Mouse (Mus musculus) liver, embryonic 13.5 days (tissue): Measurements from ENCODE around the gene Gtf2a1. TPM values are rescaled to one million over a fixed set of nuclear protein-coding genes. Genes with fewer than 3 reads are reported as not detected.
"Not testable (repeated sequence)": the region's sequence is repeated elsewhere in the genome, so short reads cannot be mapped to it uniquely, and the experiment has no call there.

ENCODE experiments used
- ATAC-seq: fragments of 200-750 bp; cut with Nextera tagmentation; 2 replicates; pipeline ENCODE4 v1.8.0; 2017; ENCODE audit warnings: low read depth, mild to moderate bottlenecking, moderate number of reproducible peaks, moderate library complexity
- DNase-seq: peaks from one replicate; pipeline ENCODE4 v3.0.0; 2022
- H3K27ac ChIP-seq: fragments of 300-500 bp; sonication (generic); 2 replicates; pipeline ENCODE4 v1.5.1; 2015; ENCODE audit warnings: moderate library complexity, mild to moderate bottlenecking, inconsistent platforms
- H3K27me3 ChIP-seq: fragments of 300-500 bp; sonication (generic); 2 replicates; pipeline ENCODE4 v1.6.1; 2015; ENCODE audit warnings: mild to moderate bottlenecking, inconsistent platforms
- H3K36me3 ChIP-seq: fragments of 300-500 bp; sonication (generic); 2 replicates; pipeline ENCODE4 v1.6.1; 2015; ENCODE audit warnings: mild to moderate bottlenecking, inconsistent platforms
- H3K4me1 ChIP-seq: fragments of 300-500 bp; sonication (generic); replicated peaks from 2 replicates; pipeline ENCODE4 v1.6.1; 2015; ENCODE audit warnings: inconsistent platforms
- H3K4me2 ChIP-seq: fragments of 300-500 bp; sonication (generic); 2 replicates; pipeline ENCODE4 v1.6.1; 2015; ENCODE audit warnings: inconsistent platforms, mild to moderate bottlenecking, moderate library complexity
- H3K4me3 ChIP-seq: fragments of 300-500 bp; sonication (generic); replicated peaks from 2 replicates; pipeline ENCODE4 v1.5.1; 2015; ENCODE audit warnings: mild to moderate bottlenecking, inconsistent platforms
- H3K9ac ChIP-seq: fragments of 300-500 bp; sonication (generic); 2 replicates; pipeline ENCODE4 v1.6.1; 2015; ENCODE audit warnings: mild to moderate bottlenecking, inconsistent platforms
- H3K9me3 ChIP-seq: fragments of 300-500 bp; sonication (generic); replicated peaks from 2 replicates; pipeline ENCODE4 v1.6.1; 2016; ENCODE audit warnings: inconsistent platforms
- WGBS: fragments of 180-500 bp; shearing (Covaris S2); methylation state at CpG from one replicate; pipeline ENCODE4 v1.1.7; 2015; ENCODE audit not compliant: insufficient replicate concordance; 5-methylcytosine and 5-hydroxymethylcytosine counted together
- polyA plus RNA-seq: library from polyadenylated mRNA; unstranded; fragments of >200 nt; fragmentation: Nextera tagmentation; extraction: Ambion mirVana; gene quantifications from 2 replicates; pipeline ENCODE4 v1.2.1, GENCODE M21; 2015

Gtf2a1 gene
- polyA plus RNA-seq, 1 experiment from 2014 or later, result 21.7 TPM

- Histone ChIP-seq H3K27me3 (no peaks in the 10 kb centered on the region), H3K9me3 (no peaks in the 10 kb centered on the region), H3K9ac (peak overlapping the region; percentile 80), H3K36me3 (peaks cover 4% of the 10 kb centered on the region), H3K4me2 (peak overlapping the region; percentile 82), H3K4me3 (peak overlapping the region; percentile 95), H3K27ac (peak overlapping the region; percentile 92), H3K4me1 (peaks cover 26% of the 10 kb centered on the region)
- DNase-seq (peak; percentile 34), ATAC-seq (no peak)
- 20% methylated on average over 6 of the region's 6 CpGs for WGBS
Observed at GRCm38 (mm10) chr12:91590716-91591115, 429 bp upstream of the Gtf2a1 start.

- Histone ChIP-seq H3K36me3 (peaks cover 16% of the 10 kb centered on the region), H3K9ac (peak overlapping the region; percentile 100), H3K9me3 (no peaks in the 10 kb centered on the region), H3K27me3 (no peaks in the 10 kb centered on the region), H3K4me1 (peaks cover 26% of the 10 kb centered on the region), H3K4me3 (peak overlapping the region; percentile 95), H3K4me2 (peak overlapping the region; percentile 72), H3K27ac (peak overlapping the region; percentile 100)
- 0% methylated on average over 11 of the region's 11 CpGs for WGBS
- ATAC-seq (no peak), DNase-seq (no peak)
Observed at GRCm38 (mm10) chr12:91589542-91589846, 793 bp downstream of the Gtf2a1 start.

GRCm38 (mm10) chr12:91588670-91589541, 1.4 kb downstream of the Gtf2a1 start:
- Histone ChIP-seq H3K36me3 (peaks cover 22% of the 10 kb centered on the region), H3K9me3 (no peaks in the 10 kb centered on the region), H3K27me3 (no peaks in the 10 kb centered on the region), H3K9ac (peak overlapping the region; percentile 100), H3K4me1 (peaks cover 26% of the 10 kb centered on the region), H3K4me2 (peak overlapping the region; percentile 72), H3K4me3 (peak overlapping the region; percentile 95), H3K27ac (peak overlapping the region; percentile 100)
- ATAC-seq (peak; percentile 49), DNase-seq (peak; percentile 39)
- 0% methylated on average over 65 of the region's 83 CpGs for WGBS

- Histone ChIP-seq H3K4me1 (peaks cover 29% of the 10 kb centered on the region), H3K9me3 (no peaks in the 10 kb centered on the region), H3K4me3 (peak overlapping the region; percentile 95), H3K27me3 (no peaks in the 10 kb centered on the region), H3K27ac (peak overlapping the region; percentile 100), H3K9ac (peak overlapping the region; percentile 100), H3K36me3 (peaks cover 26% of the 10 kb centered on the region), H3K4me2 (peak overlapping the region; percentile 72)
- under 1% methylated on average over 32 of the region's 32 CpGs for WGBS
- peak; percentile 77 for DNase-seq
- peak; percentile 71 for ATAC-seq
Observed at GRCm38 (mm10) chr12:91588176-91588669, 2.1 kb downstream of the Gtf2a1 start.

- ATAC-seq, result no peak
- H3K27ac ChIP-seq, result peak overlapping the region; percentile 100; the same call in 1 of the 2 replicates
- peak overlapping the region; percentile 100 for H3K9ac ChIP-seq
- H3K4me3 ChIP-seq, result peak overlapping the region; percentile 95
- peak overlapping the region; percentile 72 for H3K4me2 ChIP-seq
- H3K4me1 ChIP-seq, result peaks cover 35% of the 10 kb centered on the region
- 11% methylated on average over 5 of the region's 5 CpGs for WGBS
- no peak for DNase-seq
- H3K27me3 ChIP-seq, result no peaks in the 10 kb centered on the region
- no peaks in the 10 kb centered on the region for H3K9me3 ChIP-seq
- peaks cover 32% of the 10 kb centered on the region for H3K36me3 ChIP-seq
Observed at GRCm38 (mm10) chr12:91587491-91588033, 2.7 kb downstream of the Gtf2a1 start.

- Histone ChIP-seq H3K4me1 (peaks cover 40% of the 10 kb centered on the region), H3K36me3 (peaks cover 36% of the 10 kb centered on the region), H3K9ac (peak overlapping the region; percentile 100), H3K4me2 (peak overlapping the region; percentile 72), H3K9me3 (no peaks in the 10 kb centered on the region), H3K27ac (no peak overlapping the region), H3K27me3 (no peaks in the 10 kb centered on the region), H3K4me3 (peak overlapping the region; percentile 95)
- WGBS, result 51% methylated on average over 3 of the region's 3 CpGs
- no peak for DNase-seq
- no peak for ATAC-seq
Observed at GRCm38 (mm10) chr12:91587077-91587476, 3.2 kb downstream of the Gtf2a1 start.

- WGBS, result 86% methylated on average over 4 of the region's 4 CpGs
- Histone ChIP-seq H3K4me1 (peaks cover 43% of the 10 kb centered on the region), H3K36me3 (peaks cover 45% of the 10 kb centered on the region)
- DNase-seq, H3K9ac ChIP-seq, ATAC-seq, H3K4me2 ChIP-seq, H3K4me3 ChIP-seq, H3K27me3 ChIP-seq, H3K9me3 ChIP-seq, H3K27ac ChIP-seq: not testable (repeated sequence)
Observed at GRCm38 (mm10) chr12:91585815-91586214, 4.5 kb downstream of the Gtf2a1 start.

- no peak overlapping the region for H3K9ac ChIP-seq
- ATAC-seq, result no peak
Observed at GRCm38 (mm10) chr12:91585206-91585605, 5.1 kb downstream of the Gtf2a1 start.

GRCm38 (mm10) chr12:91583409-91583808, 6.9 kb downstream of the Gtf2a1 start:
- no peak overlapping the region for H3K27ac ChIP-seq
- no peak for DNase-seq
- H3K36me3 ChIP-seq, result peaks cover 62% of the 10 kb centered on the region
- H3K27me3 ChIP-seq, result no peaks in the 10 kb centered on the region
- no peaks in the 10 kb centered on the region for H3K9me3 ChIP-seq
- no peak overlapping the region for H3K4me2 ChIP-seq
- WGBS, result 85% methylated on average over 6 of the region's 6 CpGs
- no peak overlapping the region for H3K4me3 ChIP-seq
- ATAC-seq, result no peak
- H3K4me1 ChIP-seq, result peaks cover 52% of the 10 kb centered on the region
- H3K9ac ChIP-seq, result no peak overlapping the region

More at GRCm38 (mm10) chr12:91585206-91585605, 5.1 kb downstream of the Gtf2a1 start:
- no peaks in the 10 kb centered on the region for H3K9me3 ChIP-seq
- H3K4me2 ChIP-seq, result no peak overlapping the region
- H3K27me3 ChIP-seq, result no peaks in the 10 kb centered on the region
- H3K4me1 ChIP-seq, result peaks cover 45% of the 10 kb centered on the region
- H3K27ac ChIP-seq, result no peak overlapping the region
- DNase-seq, result no peak
- H3K36me3 ChIP-seq, result peaks cover 49% of the 10 kb centered on the region
- no peak overlapping the region for H3K4me3 ChIP-seq
- 77% methylated on average over 3 of the region's 3 CpGs for WGBS

- Histone ChIP-seq H3K4me1 (peaks cover 49% of the 10 kb centered on the region), H3K27me3 (no peaks in the 10 kb centered on the region), H3K9ac (no peak overlapping the region), H3K4me3 (no peak overlapping the region), H3K27ac (no peak overlapping the region), H3K36me3 (peaks cover 70% of the 10 kb centered on the region), H3K4me2 (no peak overlapping the region), H3K9me3 (no peaks in the 10 kb centered on the region)
- DNase-seq (no peak), ATAC-seq (no peak)
- 63% methylated on average over 6 of the region's 6 CpGs for WGBS
Observed at GRCm38 (mm10) chr12:91582362-91583002, 7.8 kb downstream of the Gtf2a1 start.
